Mouse (Mus musculus) bone marrow, adult 2 months (tissue): ENCODE measurements around the gene Gm12248. TPM values are rescaled to one million over a fixed set of nuclear protein-coding genes. Genes with fewer than 3 reads are reported as not detected.
"Not testable (repeated sequence)": the region's sequence is repeated elsewhere in the genome, so short reads cannot be mapped to it uniquely, and the experiment has no call there.

Experiments used
- H3K27ac ChIP-seq: fragments of 200-500 bp; 2 replicates; pipeline ENCODE4 v1.5.1; 2012; ENCODE audit warnings: low read depth, mild to moderate bottlenecking, control low read depth, inconsistent platforms, low read length; ENCODE audit not compliant: control insufficient read depth, poor library complexity, insufficient read depth
- H3K4me1 ChIP-seq: fragments of 200-500 bp; 2 replicates; pipeline ENCODE4 v1.6.1; 2011; ENCODE audit warnings: low read length; ENCODE audit not compliant: control insufficient read depth, insufficient read depth
- H3K4me3 ChIP-seq: fragments of 200-500 bp; replicated peaks from 2 replicates; pipeline ENCODE3; 2011; ENCODE audit warnings: mild to moderate bottlenecking, low read depth, low read length, control low read depth; ENCODE audit not compliant: control insufficient read depth
- CTCF ChIP-seq: fragments of 200-500 bp; IDR thresholded peaks from 2 replicates; pipeline ENCODE4 v1.5.1; 2011; ENCODE audit warnings: low read length, control low read depth; ENCODE audit not compliant: control insufficient read depth, insufficient read depth
- POLR2A ChIP-seq: fragments of 200-500 bp; IDR thresholded peaks from 2 replicates; pipeline ENCODE4 v1.6.1; 2011; ENCODE audit warnings: low read depth, mild to moderate bottlenecking, control low read depth, low read length, borderline replicate concordance; ENCODE audit not compliant: control insufficient read depth
- WGBS: fragments of 180-500 bp; shearing (Covaris S2); methylation state at CpG from one replicate; pipeline ENCODE4 v1.1.7; 2018; 5-methylcytosine and 5-hydroxymethylcytosine counted together
- polyA plus RNA-seq: library from polyadenylated mRNA; stranded (reverse); fragments of >200 nt; gene quantifications from 2 replicates; pipeline ENCODE4 v1.2.4, GENCODE M21; 2011; ENCODE audit warnings: low replicate concordance; ENCODE audit not compliant: missing spikeins, insufficient read depth, insufficient read length

Gene Gm12248
- polyA plus RNA-seq, 1 experiment, result not detected

DNA sequence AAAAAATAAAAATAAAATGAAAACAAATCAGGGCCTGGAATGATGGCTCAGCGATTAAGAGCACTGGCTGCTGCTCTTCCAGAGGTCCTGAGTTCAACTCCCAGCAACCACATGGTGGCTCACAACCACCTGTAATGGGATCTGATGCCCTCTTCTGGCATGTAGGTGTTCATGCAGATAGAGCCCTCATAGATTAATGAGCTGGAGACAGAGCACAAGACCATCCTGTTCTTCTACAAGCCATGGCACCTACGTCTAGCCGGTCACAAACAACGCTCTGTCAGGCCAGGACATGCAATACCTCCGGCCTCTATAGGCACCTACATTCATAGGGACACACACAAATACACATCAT, 5.4 kb upstream of the Gm12248 start:
- H3K4me1 ChIP-seq, H3K27ac ChIP-seq, H3K4me3 ChIP-seq: not testable (repeated sequence)
- WGBS, result 72% methylated on average over 5 of the region's 5 CpGs
- peak; percentile 24; the same call in 1 of the 2 replicates for TF ChIP-seq CTCF

DNA sequence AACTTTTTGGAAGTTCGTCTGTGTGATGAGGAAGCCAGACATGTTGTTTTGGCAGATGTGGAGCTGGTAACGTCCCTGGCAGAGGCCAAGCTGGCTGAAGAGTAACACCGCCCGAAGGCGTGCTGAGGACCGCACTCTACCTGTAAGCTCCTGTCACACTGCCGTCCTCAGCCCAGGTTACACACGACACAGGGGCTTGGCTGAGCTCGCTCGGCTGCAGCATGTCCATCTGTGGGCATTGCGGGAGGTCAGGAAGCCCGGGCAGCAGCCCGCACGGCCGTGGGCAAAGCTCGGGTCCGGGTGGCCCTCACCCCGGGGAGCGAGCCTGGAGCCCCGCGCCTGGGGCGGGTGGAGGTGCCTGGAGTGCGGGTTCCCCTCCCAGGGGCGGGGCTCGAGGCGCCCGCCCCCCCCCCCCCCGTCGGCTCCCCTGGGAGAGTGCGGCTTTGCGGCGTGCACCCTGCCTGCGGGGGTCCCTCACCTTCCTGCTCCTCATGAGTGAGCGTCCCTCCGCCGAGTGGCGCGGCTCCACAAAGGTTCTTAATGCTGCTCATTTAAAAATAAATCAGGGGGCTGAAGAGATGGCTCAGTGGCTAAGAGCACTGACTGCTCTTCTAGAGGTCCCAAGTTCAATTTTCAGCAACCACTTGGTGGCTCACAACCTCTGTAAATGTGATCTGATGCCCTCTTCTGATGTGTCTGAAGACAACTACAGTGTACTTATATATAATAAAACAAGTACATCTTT, 4.9 kb upstream of the Gm12248 start:
- 8% methylated on average over 37 of the region's 38 CpGs for WGBS
- Histone ChIP-seq H3K4me1 (peaks cover 4% of the 10 kb centered on the region), H3K4me3 (peak overlapping the region; percentile 37), H3K27ac (no peak overlapping the region; the same call in 1 of the 2 replicates)
- TF ChIP-seq CTCF (no peak), POLR2A (no peak)

DNA sequence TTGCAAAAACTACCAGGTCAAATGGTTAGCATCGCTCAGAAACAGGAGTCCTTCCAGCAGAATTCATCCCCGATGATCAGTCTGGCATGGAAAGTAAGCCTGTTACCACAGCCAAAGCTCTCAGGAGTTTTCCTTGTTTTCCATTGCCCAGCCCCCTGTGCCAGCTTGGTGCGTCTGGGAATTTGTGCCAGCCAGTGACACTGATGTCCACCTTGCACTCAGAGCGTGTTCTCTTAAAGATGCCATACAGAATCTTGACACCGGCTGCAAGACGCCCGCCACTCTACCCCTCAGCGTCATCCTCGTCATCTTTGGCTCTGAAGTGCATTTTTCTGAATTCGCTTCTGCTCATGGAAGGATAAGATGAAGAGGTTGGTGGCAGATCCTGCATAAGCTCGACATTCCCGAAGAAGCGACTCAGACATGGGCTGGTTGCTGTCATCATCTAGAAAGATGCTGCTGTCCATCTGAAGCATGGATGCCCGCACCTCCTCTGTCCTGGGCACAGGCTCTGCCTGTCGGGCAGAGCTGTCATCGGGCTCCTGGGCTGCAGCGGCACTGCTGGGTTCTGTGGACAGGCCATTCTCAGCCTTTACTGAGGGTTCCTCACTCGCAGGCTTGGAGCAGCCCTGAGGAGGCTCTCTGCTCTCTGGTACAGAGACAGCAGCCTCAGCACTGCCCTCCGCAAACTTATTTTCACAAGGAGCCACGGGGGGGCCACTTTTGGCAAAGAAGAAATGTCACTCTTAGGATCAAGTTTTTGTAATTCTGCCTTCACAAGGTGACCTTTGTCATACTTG, 4.1 kb upstream of the Gm12248 start:
- TF ChIP-seq POLR2A (no peak), CTCF (no peak)
- WGBS, result 73% methylated on average over 20 of the region's 20 CpGs
- H3K4me1 ChIP-seq, result peaks cover 2% of the 10 kb centered on the region
- no peak overlapping the region; the same call in 1 of the 2 replicates for H3K27ac ChIP-seq
- no peak overlapping the region for H3K4me3 ChIP-seq

DNA sequence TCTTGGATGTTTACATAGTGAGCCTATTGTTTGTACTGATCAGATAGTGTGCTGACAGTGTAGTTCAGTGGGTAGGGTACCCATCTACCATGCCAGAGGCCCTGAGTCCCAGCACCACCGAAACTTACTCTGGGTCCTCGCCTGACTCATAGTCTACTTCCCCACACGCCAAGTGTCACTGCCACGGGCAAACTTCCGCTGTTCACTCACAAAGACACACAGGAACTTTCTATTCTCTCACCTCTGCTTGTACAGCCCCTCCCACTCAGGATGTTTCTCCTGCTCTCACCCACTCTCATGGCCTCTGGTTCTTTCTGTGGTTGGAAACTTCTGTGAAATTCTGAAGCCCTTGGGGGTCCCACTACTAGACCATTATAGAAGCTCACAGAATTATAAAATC, 3.2 kb upstream of the Gm12248 start:
- no peak for TF ChIP-seq POLR2A
- no peak for TF ChIP-seq CTCF
- H3K4me3 ChIP-seq, result no peak overlapping the region
- peaks cover 2% of the 10 kb centered on the region for H3K4me1 ChIP-seq
- no peak overlapping the region for H3K27ac ChIP-seq
- WGBS, result 10% methylated on average over 5 of the region's 5 CpGs

DNA sequence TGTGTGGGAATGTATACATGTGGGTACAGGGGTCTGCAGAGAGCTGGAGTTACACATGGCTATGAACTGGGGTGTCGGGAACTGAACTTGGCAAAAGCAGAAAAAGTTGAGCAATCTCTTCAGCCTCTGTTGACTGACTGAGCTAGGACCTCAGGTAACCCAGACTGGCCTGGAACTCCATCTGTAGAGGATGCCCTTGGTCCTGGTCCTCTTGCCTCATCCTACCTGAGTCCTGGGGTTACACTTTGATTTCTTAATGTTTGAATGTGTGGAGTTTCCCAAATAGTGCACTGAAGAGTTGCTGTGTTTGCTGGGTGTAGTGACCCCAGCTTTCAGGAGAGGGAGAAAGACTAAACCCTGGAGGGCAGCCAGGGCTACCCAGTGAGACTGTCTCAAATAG, 2.6 kb upstream of the Gm12248 start:
- 83% methylated on average over 1 of the region's 1 CpGs for whole genome bisulfite sequencing
- Histone ChIP-seq H3K27ac (no peak overlapping the region), H3K4me1 (peaks cover 2% of the 10 kb centered on the region), H3K4me3 (no peak overlapping the region)
- TF ChIP-seq CTCF (no peak), POLR2A (no peak)

DNA sequence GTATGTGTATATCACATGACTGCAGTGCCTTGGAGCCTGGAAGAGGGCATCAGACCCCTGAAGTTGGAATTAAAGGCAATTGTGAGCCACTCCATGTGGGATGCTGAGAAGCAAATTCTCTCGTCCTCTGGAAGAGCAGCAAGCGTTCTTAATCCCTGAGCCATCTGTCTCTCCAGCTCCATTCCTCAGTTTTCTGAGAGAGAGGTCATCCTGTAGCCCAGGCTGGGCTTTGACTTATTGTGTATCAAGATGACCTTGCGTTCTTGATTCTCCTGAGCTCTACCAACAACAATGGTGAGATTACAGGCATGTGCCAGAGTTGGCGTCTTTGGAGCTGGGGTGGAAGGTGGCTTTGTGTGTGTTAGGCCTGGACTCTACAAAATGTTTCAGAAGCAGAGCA, 1.8 kb upstream of the Gm12248 start:
- H3K27ac ChIP-seq, result no peak overlapping the region
- TF ChIP-seq CTCF (no peak), POLR2A (no peak)
- peaks cover 2% of the 10 kb centered on the region for H3K4me1 ChIP-seq
- WGBS, result 81% methylated on average over 4 of the region's 4 CpGs
- H3K4me3 ChIP-seq, result no peak overlapping the region

DNA sequence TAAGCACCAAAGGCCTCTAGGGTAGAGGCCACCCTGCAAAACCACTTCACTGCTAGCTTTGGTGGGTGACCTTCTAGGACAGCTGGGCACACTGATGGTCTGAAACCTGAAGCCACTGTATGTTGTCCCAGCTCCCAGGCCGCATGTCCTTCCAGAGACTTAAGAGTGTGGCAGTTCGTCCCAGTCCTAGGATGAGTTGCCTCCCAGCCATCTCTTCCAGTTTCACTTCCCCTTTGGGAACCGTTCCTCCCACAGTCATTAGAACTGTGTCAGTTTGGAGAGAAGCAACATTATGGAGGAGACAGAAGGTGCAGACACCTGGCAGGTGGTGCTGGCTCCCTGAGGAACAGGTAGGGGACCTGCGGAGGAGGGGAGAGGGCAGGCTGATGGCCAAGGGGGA, 393 bp downstream of the Gm12248 start:
- TF ChIP-seq CTCF (no peak), POLR2A (no peak)
- Histone ChIP-seq H3K27ac (no peak overlapping the region), H3K4me3 (peak overlapping the region; percentile 5), H3K4me1 (peaks cover under 1% of the 10 kb centered on the region)
- WGBS, result 12% methylated on average over 4 of the region's 4 CpGs

DNA sequence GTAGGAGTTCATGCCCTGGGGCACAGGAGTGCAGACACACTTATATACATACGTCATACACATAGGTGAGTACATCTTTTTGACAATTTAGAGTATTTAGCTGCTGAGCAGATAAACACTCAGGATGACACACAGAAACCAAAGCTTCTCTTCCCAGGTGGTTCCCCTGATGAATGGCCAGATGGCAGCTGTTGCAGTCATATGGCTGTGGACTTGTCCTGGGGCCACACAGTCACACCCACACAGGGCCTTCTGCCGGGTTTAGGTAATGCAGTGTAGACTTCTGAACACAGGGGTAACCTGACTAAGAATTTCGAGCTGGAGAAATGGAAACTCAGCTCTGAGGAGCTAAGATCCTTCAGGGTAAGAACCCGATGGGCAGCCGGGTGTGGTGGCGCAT, 11.2 kb downstream of the Gm12248 start:
- no peak for TF ChIP-seq POLR2A
- no peak for TF ChIP-seq CTCF
- H3K27ac ChIP-seq, result no peak overlapping the region
- WGBS, result 81% methylated on average over 6 of the region's 6 CpGs

DNA sequence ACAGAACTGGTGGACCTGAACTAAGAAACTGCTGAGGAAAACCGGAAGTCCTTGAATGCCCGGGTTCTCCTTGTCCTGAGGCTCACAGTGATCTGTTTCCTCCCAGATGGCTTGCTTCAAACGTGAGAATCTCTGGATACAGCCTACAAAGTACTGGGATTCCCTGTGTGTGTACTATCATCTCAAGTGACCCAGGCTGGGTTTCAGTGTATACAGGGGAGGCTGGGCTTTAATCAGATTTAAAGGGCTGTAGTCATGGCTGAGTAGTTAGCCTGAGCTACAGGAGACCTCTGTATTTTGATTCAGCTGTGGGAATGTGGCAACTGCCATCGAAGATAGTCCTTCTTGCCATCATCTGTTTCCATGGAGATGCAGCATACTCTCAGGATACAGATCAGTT, 15.7 kb downstream of the Gm12248 start:
- Histone ChIP-seq H3K27ac (no peak overlapping the region), H3K4me3 (no peak overlapping the region), H3K4me1 (no peaks in the 10 kb centered on the region)
- 58% methylated on average over 4 of the region's 4 CpGs for WGBS
- TF ChIP-seq POLR2A, result no peak
- no peak for TF ChIP-seq CTCF

More for the DNA sequence above, 11.2 kb downstream of the Gm12248 start:
- Histone ChIP-seq H3K4me1 (no peaks in the 10 kb centered on the region), H3K4me3 (no peak overlapping the region)
